Mouse (Mus musculus) thymus, adult 2 months (tissue): Measurements from ENCODE around the gene Gm20683. TPM values are rescaled to one million over a fixed set of nuclear protein-coding genes. Genes with fewer than 3 reads are reported as not detected.

Source experiments
- DNase-seq: peaks from one replicate; pipeline ENCODE4 v3.0.0; 2021
- H3K27ac ChIP-seq: fragments of 200-500 bp; 2 replicates; pipeline ENCODE4 v1.5.1; 2012; ENCODE audit warnings: low read length, control low read depth; ENCODE audit not compliant: control insufficient read depth, insufficient read depth
- H3K27me3 ChIP-seq: fragments of 200-500 bp; 2 replicates; pipeline ENCODE4 v1.6.1; 2012; ENCODE audit warnings: mild to moderate bottlenecking, low read length, moderate library complexity, mixed read lengths; ENCODE audit not compliant: control insufficient read depth, insufficient read depth
- H3K36me3 ChIP-seq: fragments of 200-500 bp; 2 replicates; pipeline ENCODE4 v1.6.1; 2012; ENCODE audit warnings: mild to moderate bottlenecking, low read length, moderate library complexity; ENCODE audit not compliant: control insufficient read depth, insufficient read depth
- H3K4me1 ChIP-seq: fragments of 200-500 bp; replicated peaks from 2 replicates; pipeline ENCODE4 v1.6.1; 2012; ENCODE audit warnings: low read length; ENCODE audit not compliant: control insufficient read depth, insufficient read depth
- H3K4me3 ChIP-seq: fragments of 200-500 bp; 2 replicates; pipeline ENCODE4 v1.5.1; 2012; ENCODE audit warnings: mild to moderate bottlenecking, low read length, control low read depth, moderate library complexity; ENCODE audit not compliant: control insufficient read depth, insufficient read depth
- CTCF ChIP-seq: fragments of 200-500 bp; IDR thresholded peaks from 2 replicates; pipeline ENCODE4 v1.5.1; 2012; ENCODE audit warnings: mild to moderate bottlenecking, control low read depth, low read length, moderate library complexity, borderline replicate concordance; ENCODE audit not compliant: control insufficient read depth, poor library complexity, insufficient read depth; ENCODE audit errors: extremely low read depth
- POLR2A ChIP-seq: fragments of 200-500 bp; IDR thresholded peaks from 2 replicates; pipeline ENCODE4 v1.6.1; 2012; ENCODE audit warnings: mild to moderate bottlenecking, low read length, control low read depth, moderate library complexity; ENCODE audit not compliant: control insufficient read depth, poor library complexity, insufficient read depth; ENCODE audit errors: extremely low read depth
- WGBS: fragments of 180-500 bp; shearing (Covaris S2); methylation state at CpG from one replicate; pipeline ENCODE4 v1.1.7; 2018; 5-methylcytosine and 5-hydroxymethylcytosine counted together
- polyA plus RNA-seq: library from polyadenylated mRNA; depleted of rRNA; stranded (reverse); fragments of >200 nt; gene quantifications from 2 replicates; pipeline ENCODE4 v1.2.3, GENCODE M21; 2012

The Gm20683 gene
- polyA plus RNA-seq, 1 experiment = 126 TPM

DNA sequence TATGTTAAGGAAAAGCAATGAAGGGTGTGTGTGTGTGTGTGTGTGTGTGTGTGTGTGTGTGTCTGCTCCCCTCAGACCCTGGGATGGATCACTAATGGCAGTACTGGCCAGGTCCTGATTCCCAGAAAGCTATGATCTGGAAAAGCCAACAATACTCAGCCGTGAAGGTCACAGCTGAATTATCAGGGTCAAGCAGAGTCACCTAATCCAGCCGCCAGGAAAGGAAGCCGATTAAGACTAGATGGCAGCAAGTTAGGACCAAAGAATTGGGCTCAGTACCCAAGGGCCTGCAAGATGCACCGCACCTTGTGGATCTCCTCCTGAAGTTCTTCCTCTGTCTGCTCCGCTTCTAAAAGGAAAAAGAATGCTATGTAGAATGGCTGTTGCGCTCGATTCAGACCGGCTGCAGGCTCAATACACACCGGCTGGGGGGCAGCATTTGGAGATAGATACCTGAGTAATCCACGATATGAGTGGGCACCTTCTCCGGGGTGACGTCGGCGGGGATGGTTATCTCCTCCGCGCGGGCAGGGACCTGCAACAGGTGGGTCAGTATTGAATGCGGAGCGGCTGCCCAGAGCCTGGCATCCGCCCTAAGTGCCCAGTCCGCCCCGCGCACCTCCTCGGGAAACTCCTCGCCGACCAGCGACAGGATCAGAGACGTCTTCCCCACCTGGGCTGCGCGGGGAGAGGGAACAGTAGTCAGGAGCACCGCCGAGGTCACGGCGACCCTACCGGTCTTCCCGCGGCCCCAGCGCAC lies 2.3 kb upstream of the Gm20683 start:
- TF ChIP-seq POLR2A (no peak), CTCF (no peak)
- Histone ChIP-seq H3K27ac (0 out of 2 replicates have a peak overlapping the region, but pooled peaks have one; percentile 18), H3K4me1 (peaks cover 17% of the 10 kb centered on the region), H3K4me3 (peak overlapping the region; percentile 87), H3K36me3 (peaks cover 31% of the 10 kb centered on the region), H3K27me3 (no peaks in the 10 kb centered on the region)
- 3% methylated on average over 37 of the region's 38 CpGs for WGBS
- no peak for DNase-seq

DNA sequence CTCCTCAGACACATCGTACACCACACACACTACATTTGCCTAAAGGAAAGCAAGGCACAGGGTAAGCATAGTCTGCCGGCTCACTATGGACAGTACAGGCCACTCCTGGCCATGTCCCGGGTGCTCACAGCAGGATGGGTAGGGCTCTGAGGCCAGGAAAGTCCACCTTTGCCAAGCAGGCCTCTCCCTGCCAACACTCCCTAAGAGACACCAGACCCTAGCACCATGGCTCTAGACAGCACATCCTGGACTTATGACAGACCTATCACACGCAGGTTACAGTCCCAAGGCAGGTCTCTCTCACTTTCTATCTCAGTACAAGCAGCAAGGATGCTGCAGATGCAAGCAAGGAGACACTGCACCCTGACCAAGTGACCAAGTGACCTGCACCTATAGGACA lies 1.6 kb upstream of the Gm20683 start:
- H3K4me3 ChIP-seq = no peak overlapping the region; the same call in 1 of the 2 replicates
- H3K36me3 ChIP-seq = peaks cover 35% of the 10 kb centered on the region

DNA sequence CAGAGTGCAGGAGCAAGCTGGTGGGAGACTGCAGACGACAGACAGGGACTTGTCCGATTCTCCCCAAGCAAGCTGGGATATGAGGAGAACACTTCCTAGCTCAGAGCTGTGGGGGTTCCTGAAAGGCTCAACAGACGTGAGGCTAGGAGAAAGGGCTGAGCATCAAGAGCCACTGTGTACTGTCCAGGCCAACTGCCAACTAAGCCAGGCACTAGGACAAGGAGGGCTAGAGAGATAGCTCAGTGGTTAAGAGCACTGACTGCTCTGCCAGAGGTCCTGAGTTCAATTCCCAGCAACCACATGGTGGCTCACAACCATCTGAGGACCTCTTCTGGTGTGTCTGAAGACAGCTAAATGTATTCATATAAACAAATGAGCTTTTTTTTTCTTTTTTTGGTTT lies 946 bp upstream of the Gm20683 start:
- Histone ChIP-seq H3K27me3 (no peaks in the 10 kb centered on the region), H3K36me3 (peaks cover 36% of the 10 kb centered on the region), H3K27ac (no peak overlapping the region), H3K4me3 (no peak overlapping the region), H3K4me1 (peaks cover 19% of the 10 kb centered on the region)
- TF ChIP-seq POLR2A (no peak), CTCF (no peak)
- no peak for DNase-seq
- WGBS = 95% methylated on average over 3 of the region's 3 CpGs

More for the DNA sequence above, 1.6 kb upstream of the Gm20683 start:
- no peak for DNase-seq
- TF ChIP-seq CTCF = no peak
- TF ChIP-seq POLR2A = no peak
- H3K27me3 ChIP-seq = no peaks in the 10 kb centered on the region
- WGBS = 90% methylated on average over 4 of the region's 4 CpGs
- no peak overlapping the region for H3K27ac ChIP-seq
- H3K4me1 ChIP-seq = peaks cover 17% of the 10 kb centered on the region

DNA sequence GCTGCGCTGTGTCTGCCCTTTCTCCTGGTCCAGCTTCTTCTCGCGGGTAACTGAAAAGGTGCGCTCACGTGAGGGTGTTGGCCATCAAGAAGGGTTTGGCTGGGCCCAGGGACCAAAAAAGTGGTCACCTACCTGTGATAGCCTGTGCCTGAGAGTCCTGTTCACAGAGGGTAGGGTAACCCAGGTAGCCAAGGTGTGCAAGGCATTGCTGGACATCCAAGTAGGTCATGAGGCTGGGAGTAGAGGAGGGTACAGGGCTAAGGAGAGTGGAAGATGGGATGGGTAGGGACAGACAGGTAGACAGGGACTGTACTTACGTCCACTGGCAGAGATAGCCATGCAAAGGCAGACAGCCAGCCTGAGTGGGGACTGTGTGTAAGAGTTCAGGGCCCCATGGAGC lies 1.0 kb downstream of the Gm20683 start:
- no peak overlapping the region for H3K27ac ChIP-seq
- no peaks in the 10 kb centered on the region for H3K27me3 ChIP-seq
- 99% methylated on average over 6 of the region's 6 CpGs for WGBS
- DNase-seq = no peak
- TF ChIP-seq POLR2A (no peak), CTCF (no peak)
- peaks cover 36% of the 10 kb centered on the region for H3K36me3 ChIP-seq
- no peak overlapping the region for H3K4me3 ChIP-seq
- peaks cover 33% of the 10 kb centered on the region for H3K4me1 ChIP-seq

DNA sequence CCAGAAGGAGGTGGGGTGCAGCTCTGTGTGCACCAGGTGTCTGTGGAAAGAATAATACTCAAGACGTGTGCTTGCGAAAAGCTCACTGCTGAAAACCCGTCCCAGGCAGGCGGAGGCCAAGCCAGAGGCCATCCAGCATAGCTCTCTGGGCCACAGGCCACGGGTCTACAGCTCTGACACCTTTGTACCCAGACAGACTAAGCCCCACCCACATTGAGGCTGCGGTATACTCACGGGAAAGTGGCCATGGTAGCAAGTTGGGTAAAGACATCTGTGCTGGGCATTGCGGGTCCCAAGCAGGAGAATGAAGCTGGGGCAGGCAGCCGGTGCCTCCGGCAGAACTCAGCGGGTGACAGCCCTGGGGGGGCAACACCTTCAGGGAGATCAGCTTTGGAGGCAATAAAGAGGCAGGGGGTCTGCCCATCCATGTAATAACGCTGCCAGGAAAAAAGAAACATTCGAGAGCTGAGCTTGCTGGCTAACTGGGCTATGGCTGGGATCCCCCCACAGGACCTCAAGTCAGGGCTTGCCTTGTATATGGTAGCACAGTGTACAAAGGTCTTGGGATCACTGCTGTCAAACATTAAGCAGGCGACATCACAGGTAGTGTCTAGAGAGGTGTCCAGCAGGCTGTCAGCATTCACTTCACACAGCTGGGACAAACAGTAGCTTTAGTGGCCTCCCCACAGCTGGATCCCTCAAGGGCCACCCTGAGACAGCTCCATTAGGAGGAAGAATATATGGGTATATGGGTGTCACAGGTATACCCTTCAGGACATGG lies 1.9 kb downstream of the Gm20683 start:
- 94% methylated on average over 14 of the region's 14 CpGs for WGBS
- Histone ChIP-seq H3K27me3 (no peaks in the 10 kb centered on the region), H3K27ac (no peak overlapping the region), H3K36me3 (peaks cover 36% of the 10 kb centered on the region), H3K4me1 (peaks cover 28% of the 10 kb centered on the region), H3K4me3 (no peak overlapping the region)
- no peak for DNase-seq
- TF ChIP-seq POLR2A (no peak), CTCF (no peak)

DNA sequence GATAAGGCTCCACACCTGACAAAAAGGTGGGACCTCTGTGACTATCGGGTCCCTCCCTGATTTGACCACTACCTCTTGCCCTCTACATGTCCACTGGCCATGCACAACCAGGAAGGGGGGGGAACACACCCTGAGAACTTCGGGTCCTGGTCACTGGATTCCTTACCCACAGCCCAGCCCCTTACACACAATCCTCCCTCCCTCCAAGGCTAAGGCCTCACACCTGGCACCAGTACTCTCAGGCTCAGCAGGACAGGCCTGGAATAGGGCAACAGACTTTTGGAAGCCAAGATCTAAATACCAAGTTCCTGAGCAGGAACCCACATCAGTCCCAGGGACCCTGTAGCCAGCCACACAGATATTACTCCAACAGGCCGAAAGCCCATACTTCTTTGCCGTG lies 2.7 kb downstream of the Gm20683 start:
- Histone ChIP-seq H3K4me3 (no peak overlapping the region), H3K27me3 (no peaks in the 10 kb centered on the region), H3K27ac (no peak overlapping the region), H3K36me3 (peaks cover 36% of the 10 kb centered on the region), H3K4me1 (peaks cover 36% of the 10 kb centered on the region)
- no peak for TF ChIP-seq POLR2A
- no peak for TF ChIP-seq CTCF
- 93% methylated on average over 4 of the region's 4 CpGs for WGBS
- DNase-seq = no peak

DNA sequence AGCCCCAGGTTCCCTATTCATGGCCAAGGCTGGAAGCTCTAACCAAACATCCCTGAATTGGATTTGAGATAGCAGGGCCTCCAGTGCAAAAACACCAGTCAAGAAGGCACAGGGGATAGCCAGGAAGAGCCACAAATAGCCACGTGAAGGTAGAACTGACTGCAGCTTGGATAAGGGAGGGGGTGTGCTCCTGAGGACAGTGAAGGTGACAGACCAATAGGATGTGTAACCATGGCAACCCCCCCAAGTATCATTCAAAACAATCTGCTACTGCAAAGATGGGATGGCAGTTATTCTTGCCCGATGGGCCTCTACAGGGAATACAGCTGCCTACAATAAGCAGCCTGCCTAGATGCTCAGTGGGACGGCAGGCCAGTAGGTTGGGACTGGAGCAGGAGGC lies 4.0 kb downstream of the Gm20683 start:
- Histone ChIP-seq H3K4me1 (peaks cover 31% of the 10 kb centered on the region), H3K36me3 (peaks cover 36% of the 10 kb centered on the region), H3K27ac (no peak overlapping the region), H3K4me3 (no peak overlapping the region), H3K27me3 (no peaks in the 10 kb centered on the region)
- DNase-seq = no peak
- WGBS = 81% methylated on average over 3 of the region's 3 CpGs
- no peak for TF ChIP-seq POLR2A
- no peak for TF ChIP-seq CTCF
